Mouse (Mus musculus) limb, embryonic 15.5 days (tissue): ENCODE data around the gene Bmp5. TPM values are rescaled to one million over a fixed set of nuclear protein-coding genes. Genes with fewer than 3 reads are reported as not detected.

Experiments
- ATAC-seq: fragments of 200-750 bp; cut with Nextera tagmentation; 2 replicates; pipeline ENCODE4 v1.8.0; 2017; ENCODE audit warnings: low read depth, moderate TSS enrichment; ENCODE audit not compliant: insufficient number of reproducible peaks, low FRiP score, low TSS enrichment
- H3K27ac ChIP-seq: fragments of 300-500 bp; sonication (generic); 2 replicates; pipeline ENCODE4 v1.5.1; 2015; ENCODE audit warnings: moderate library complexity, mild to moderate bottlenecking, inconsistent platforms
- H3K27me3 ChIP-seq: fragments of 300-500 bp; sonication (generic); 2 replicates; pipeline ENCODE4 v1.6.1; 2015; ENCODE audit warnings: inconsistent platforms
- H3K36me3 ChIP-seq: fragments of 300-500 bp; sonication (generic); 2 replicates; pipeline ENCODE4 v1.6.1; 2015; ENCODE audit warnings: inconsistent platforms
- H3K4me1 ChIP-seq: fragments of 300-500 bp; sonication (generic); 2 replicates; pipeline ENCODE4 v1.6.1; 2015; ENCODE audit warnings: inconsistent platforms
- H3K4me2 ChIP-seq: fragments of 300-500 bp; sonication (generic); 2 replicates; pipeline ENCODE4 v1.6.1; 2015; ENCODE audit warnings: mild to moderate bottlenecking, inconsistent platforms
- H3K4me3 ChIP-seq: fragments of 300-500 bp; sonication (generic); 2 replicates; pipeline ENCODE4 v1.5.1; 2015; ENCODE audit warnings: mild to moderate bottlenecking, inconsistent platforms
- H3K9ac ChIP-seq: fragments of 300-500 bp; sonication (generic); 2 replicates; pipeline ENCODE4 v1.6.1; 2015; ENCODE audit warnings: inconsistent platforms
- H3K9me3 ChIP-seq: fragments of 300-500 bp; sonication (generic); 2 replicates; pipeline ENCODE4 v1.6.1; 2016; ENCODE audit warnings: inconsistent platforms
- WGBS: fragments of 180-500 bp; shearing (Covaris S2); methylation state at CpG from one replicate; pipeline ENCODE4 v1.1.7; 2015; 5-methylcytosine and 5-hydroxymethylcytosine counted together
- polyA plus RNA-seq: library from polyadenylated mRNA; unstranded; fragments of >200 nt; fragmentation: Nextera tagmentation; extraction: Ambion mirVana; gene quantifications from 2 replicates; pipeline ENCODE4 v1.2.1, GENCODE M21; 2015

Gene Bmp5
- 11.6 and 11.8 TPM in 2 replicates for polyA plus RNA-seq

GRCm38 (mm10) chr9:75775129-75775845 is at the start of gene Bmp5:
Gene Bmp5 (plus strand): TSS chr9:75775364.
- Histone ChIP-seq H3K4me3 (peak within 1 kb of the TSS; percentile 35), H3K36me3 (no peaks in the 10 kb centered on the region), H3K27ac (peak within 1 kb of the TSS; percentile 44; the same call in 1 of the 2 replicates), H3K9me3 (no peaks in the 10 kb centered on the region), H3K4me1 (no peaks in the 10 kb centered on the region; the same call in 1 of the 2 replicates), H3K27me3 (no peaks in the 10 kb centered on the region), H3K4me2 (peak within 1 kb of the TSS; percentile 29), H3K9ac (peak within 1 kb of the TSS; percentile 33; the same call in 1 of the 2 replicates)
- WGBS, result 17% methylated on average over 7 of the region's 7 CpGs
- no peak for ATAC-seq

GRCm38 (mm10) chr9:75760075-75760474 is 15.1 kb upstream of the Bmp5 start:
- Histone ChIP-seq H3K9me3 (no peaks in the 10 kb centered on the region), H3K27me3 (no peaks in the 10 kb centered on the region), H3K4me2 (no peak overlapping the region), H3K36me3 (no peaks in the 10 kb centered on the region), H3K4me3 (no peak overlapping the region), H3K9ac (no peak overlapping the region), H3K27ac (no peak overlapping the region), H3K4me1 (no peaks in the 10 kb centered on the region)
- 23% methylated on average over 5 of the region's 5 CpGs for WGBS
- ATAC-seq, result no peak

- no peaks in the 10 kb centered on the region for H3K27me3 ChIP-seq
- ATAC-seq, result no peak
- no peak overlapping the region for H3K4me3 ChIP-seq
- H3K9me3 ChIP-seq, result no peaks in the 10 kb centered on the region
- no peaks in the 10 kb centered on the region for H3K4me1 ChIP-seq
- no peak overlapping the region for H3K27ac ChIP-seq
- no peak overlapping the region for H3K4me2 ChIP-seq
- no peaks in the 10 kb centered on the region for H3K36me3 ChIP-seq
- no peak overlapping the region for H3K9ac ChIP-seq
- 89% methylated on average over 2 of the region's 2 CpGs for WGBS
Observed at GRCm38 (mm10) chr9:75761567-75761966, 13.6 kb upstream of the Bmp5 start.

- Histone ChIP-seq H3K36me3 (no peaks in the 10 kb centered on the region), H3K4me3 (no peak overlapping the region), H3K9me3 (no peaks in the 10 kb centered on the region), H3K27me3 (no peaks in the 10 kb centered on the region), H3K4me1 (no peaks in the 10 kb centered on the region), H3K9ac (no peak overlapping the region), H3K4me2 (no peak overlapping the region), H3K27ac (no peak overlapping the region)
- ATAC-seq, result no peak
- WGBS, result 23% methylated on average over 5 of the region's 5 CpGs
Observed at GRCm38 (mm10) chr9:75762487-75762886, 12.7 kb upstream of the Bmp5 start.

GRCm38 (mm10) chr9:75764792-75765191 is 10.4 kb upstream of the Bmp5 start:
- H3K9me3 ChIP-seq, result no peaks in the 10 kb centered on the region
- H3K36me3 ChIP-seq, result no peaks in the 10 kb centered on the region
- H3K4me1 ChIP-seq, result no peaks in the 10 kb centered on the region
- no peaks in the 10 kb centered on the region for H3K27me3 ChIP-seq
- no peak overlapping the region for H3K27ac ChIP-seq
- no peak overlapping the region for H3K9ac ChIP-seq
- no peak for ATAC-seq
- H3K4me2 ChIP-seq, result no peak overlapping the region
- H3K4me3 ChIP-seq, result no peak overlapping the region
- 81% methylated on average over 7 of the region's 7 CpGs for WGBS

GRCm38 (mm10) chr9:75766521-75766920 is 8.6 kb upstream of the Bmp5 start:
- Histone ChIP-seq H3K4me3 (no peak overlapping the region), H3K9me3 (no peaks in the 10 kb centered on the region), H3K27ac (no peak overlapping the region), H3K9ac (no peak overlapping the region), H3K36me3 (no peaks in the 10 kb centered on the region), H3K4me1 (no peaks in the 10 kb centered on the region), H3K4me2 (no peak overlapping the region), H3K27me3 (no peaks in the 10 kb centered on the region)
- WGBS, result 79% methylated on average over 5 of the region's 5 CpGs
- no peak for ATAC-seq

GRCm38 (mm10) chr9:75769042-75769441 is 6.1 kb upstream of the Bmp5 start:
- H3K36me3 ChIP-seq, result no peaks in the 10 kb centered on the region
- H3K9me3 ChIP-seq, result no peaks in the 10 kb centered on the region
- no peaks in the 10 kb centered on the region for H3K27me3 ChIP-seq
- no peak for ATAC-seq
- H3K4me1 ChIP-seq, result no peaks in the 10 kb centered on the region
- H3K4me2 ChIP-seq, result no peak overlapping the region
- no peak overlapping the region for H3K27ac ChIP-seq
- H3K4me3 ChIP-seq, result no peak overlapping the region
- H3K9ac ChIP-seq, result no peak overlapping the region
- WGBS, result 71% methylated on average over 3 of the region's 3 CpGs

- no peaks in the 10 kb centered on the region for H3K36me3 ChIP-seq
- H3K27ac ChIP-seq, result 0 out of 2 replicates have a peak overlapping the region, but pooled peaks have one; percentile 39
- H3K9ac ChIP-seq, result peak overlapping the region; percentile 33; the same call in 1 of the 2 replicates
- no peak for ATAC-seq
- H3K4me1 ChIP-seq, result no peaks in the 10 kb centered on the region; the same call in 1 of the 2 replicates
- H3K4me2 ChIP-seq, result peak overlapping the region; percentile 29
- no peaks in the 10 kb centered on the region for H3K27me3 ChIP-seq
- H3K4me3 ChIP-seq, result peak overlapping the region; percentile 35
- WGBS, result 40% methylated on average over 7 of the region's 7 CpGs
- H3K9me3 ChIP-seq, result no peaks in the 10 kb centered on the region
Observed at GRCm38 (mm10) chr9:75776153-75776552, 989 bp downstream of the Bmp5 start.

- Histone ChIP-seq H3K27me3 (no peaks in the 10 kb centered on the region), H3K27ac (no peak overlapping the region), H3K9ac (no peak overlapping the region), H3K4me3 (peak overlapping the region; percentile 23), H3K4me2 (0 out of 2 replicates have a peak overlapping the region, but pooled peaks have one; percentile 10), H3K4me1 (peaks cover 4% of the 10 kb centered on the region; the same call in 1 of the 2 replicates), H3K9me3 (no peaks in the 10 kb centered on the region), H3K36me3 (no peaks in the 10 kb centered on the region)
- ATAC-seq, result no peak
- 50% methylated on average over 9 of the region's 9 CpGs for WGBS
Observed at GRCm38 (mm10) chr9:75778762-75779346, 3.7 kb downstream of the Bmp5 start.

GRCm38 (mm10) chr9:75780558-75781276 is 5.6 kb downstream of the Bmp5 start:
- Histone ChIP-seq H3K4me1 (peaks cover 4% of the 10 kb centered on the region; the same call in 1 of the 2 replicates), H3K9ac (no peak overlapping the region), H3K27me3 (no peaks in the 10 kb centered on the region), H3K4me2 (0 out of 2 replicates have a peak overlapping the region, but pooled peaks have one; percentile 5), H3K27ac (no peak overlapping the region), H3K9me3 (no peaks in the 10 kb centered on the region), H3K4me3 (peak overlapping the region; percentile 5; the same call in 1 of the 2 replicates), H3K36me3 (no peaks in the 10 kb centered on the region)
- 16% methylated on average over 5 of the region's 5 CpGs for WGBS
- no peak for ATAC-seq

- no peaks in the 10 kb centered on the region for H3K36me3 ChIP-seq
- 14% methylated on average over 5 of the region's 5 CpGs for WGBS
Observed at GRCm38 (mm10) chr9:75781600-75781999, 6.4 kb downstream of the Bmp5 start.

More at GRCm38 (mm10) chr9:75781600-75781999, 6.4 kb downstream of the Bmp5 start:
- H3K9ac ChIP-seq, result no peak overlapping the region
- peaks cover 4% of the 10 kb centered on the region; the same call in 1 of the 2 replicates for H3K4me1 ChIP-seq
- H3K27ac ChIP-seq, result no peak overlapping the region
- H3K9me3 ChIP-seq, result no peaks in the 10 kb centered on the region
- peak overlapping the region; percentile 8; the same call in 1 of the 2 replicates for H3K4me2 ChIP-seq
- H3K4me3 ChIP-seq, result 0 out of 2 replicates have a peak overlapping the region, but pooled peaks have one; percentile 4
- no peaks in the 10 kb centered on the region for H3K27me3 ChIP-seq
- no peak for ATAC-seq
